Mouse (Mus musculus) heart, embryonic 16.5 days (tissue): ENCODE results near the gene Foxi1. TPM values are rescaled to one million over a fixed set of nuclear protein-coding genes. Genes with fewer than 3 reads are reported as not detected.

Source experiments
- ATAC-seq: fragments of 200-750 bp; cut with Nextera tagmentation; replicated peaks from 2 replicates; pipeline ENCODE4 v1.8.0; 2017; ENCODE audit warnings: moderate number of reproducible peaks; ENCODE audit not compliant: insufficient read depth, low FRiP score; ENCODE audit errors: extremely low read depth
- H3K27ac ChIP-seq: fragments of 300-500 bp; sonication (generic); 2 replicates; pipeline ENCODE4 v1.5.1; 2014; ENCODE audit warnings: mild to moderate bottlenecking, low read length, control low read depth, moderate library complexity
- H3K27me3 ChIP-seq: fragments of 300-500 bp; sonication (generic); 2 replicates; pipeline ENCODE4 v1.6.1; 2014; ENCODE audit warnings: low read length, mixed read lengths; ENCODE audit not compliant: control insufficient read depth, insufficient read depth
- H3K36me3 ChIP-seq: fragments of 300-500 bp; sonication (generic); 2 replicates; pipeline ENCODE4 v1.6.1; 2014; ENCODE audit not compliant: control insufficient read depth, insufficient read depth
- H3K4me1 ChIP-seq: fragments of 300-500 bp; sonication (generic); 2 replicates; pipeline ENCODE4 v1.6.1; 2014; ENCODE audit warnings: low read length, mixed read lengths; ENCODE audit not compliant: control insufficient read depth, insufficient read depth
- H3K4me2 ChIP-seq: fragments of 300-500 bp; sonication (generic); 2 replicates; pipeline ENCODE4 v1.6.1; 2014; ENCODE audit warnings: low read depth, mild to moderate bottlenecking, control low read depth, low read length
- H3K4me3 ChIP-seq: fragments of 300-500 bp; sonication (generic); 2 replicates; pipeline ENCODE4 v1.5.1; 2014; ENCODE audit warnings: mild to moderate bottlenecking, control low read depth, low read length
- H3K9ac ChIP-seq: fragments of 300-500 bp; sonication (generic); 2 replicates; pipeline ENCODE4 v1.6.1; 2014; ENCODE audit warnings: low read length, control low read depth
- H3K9me3 ChIP-seq: fragments of 300-500 bp; sonication (generic); replicated peaks from 2 replicates; pipeline ENCODE4 v1.6.1; 2016; ENCODE audit warnings: low read length; ENCODE audit not compliant: control insufficient read depth
- WGBS: fragments of 180-500 bp; shearing (Covaris S2); extraction: QIAGEN DNeasy Blood & Tissue Kit; methylation state at CpG from one replicate; pipeline ENCODE4 v1.1.7; 2014; 5-methylcytosine and 5-hydroxymethylcytosine counted together
- polyA plus RNA-seq: library from polyadenylated mRNA; unstranded; fragments of >200 nt; fragmentation: Nextera tagmentation; extraction: Ambion mirVana; gene quantifications from 2 replicates; pipeline ENCODE4 v1.2.1, GENCODE M21; 2015

Gene Foxi1
- polyA plus RNA-seq, 1 experiment from 2014 or later: 0.05 TPM

- no peak overlapping the region for H3K27ac ChIP-seq
- H3K4me2 ChIP-seq: no peak overlapping the region
- 72% methylated on average over 1 of the region's 1 CpGs for WGBS
- H3K4me1 ChIP-seq: peaks cover 9% of the 10 kb centered on the region
- no peaks in the 10 kb centered on the region for H3K9me3 ChIP-seq
- H3K4me3 ChIP-seq: no peak overlapping the region
- no peak overlapping the region for H3K9ac ChIP-seq
- no peak for ATAC-seq
- H3K27me3 ChIP-seq: no peaks in the 10 kb centered on the region
- H3K36me3 ChIP-seq: no peaks in the 10 kb centered on the region
These were observed 36.7 kb downstream of the Foxi1 start for GRCm38 (mm10) chr11:34171221-34171620.

- H3K27ac ChIP-seq: no peak overlapping the region; the same call in 1 of the 2 replicates
- H3K36me3 ChIP-seq: no peaks in the 10 kb centered on the region
- H3K9ac ChIP-seq: no peak overlapping the region
- H3K4me1 ChIP-seq: peaks cover 9% of the 10 kb centered on the region
- WGBS: 33% methylated on average over 5 of the region's 5 CpGs
- H3K27me3 ChIP-seq: no peaks in the 10 kb centered on the region
- no peaks in the 10 kb centered on the region for H3K9me3 ChIP-seq
- no peak overlapping the region for H3K4me3 ChIP-seq
- 0 out of 2 replicates have a peak, but pooled peaks have one; percentile 14 for ATAC-seq
- no peak overlapping the region for H3K4me2 ChIP-seq
These were observed 38.4 kb downstream of the Foxi1 start for GRCm38 (mm10) chr11:34169464-34169894.

- Histone ChIP-seq H3K27me3 (no peaks in the 10 kb centered on the region), H3K4me3 (no peak overlapping the region), H3K9me3 (peaks cover 4% of the 10 kb centered on the region), H3K4me1 (peaks cover 3% of the 10 kb centered on the region), H3K4me2 (no peak overlapping the region), H3K36me3 (no peaks in the 10 kb centered on the region), H3K27ac (no peak overlapping the region), H3K9ac (no peak overlapping the region)
- WGBS: 60% methylated on average over 4 of the region's 4 CpGs
- no peak for ATAC-seq
These were observed 41.5 kb downstream of the Foxi1 start for GRCm38 (mm10) chr11:34166392-34166791.

GRCm38 (mm10) chr11:34165278-34165677 is 42.6 kb downstream of the Foxi1 start:
- Histone ChIP-seq H3K27me3 (no peaks in the 10 kb centered on the region), H3K9me3 (peaks cover 6% of the 10 kb centered on the region), H3K4me3 (no peak overlapping the region), H3K27ac (no peak overlapping the region), H3K4me1 (peaks cover 3% of the 10 kb centered on the region), H3K4me2 (no peak overlapping the region), H3K36me3 (no peaks in the 10 kb centered on the region), H3K9ac (no peak overlapping the region)
- no peak for ATAC-seq
- WGBS: 91% methylated on average over 11 of the region's 11 CpGs

GRCm38 (mm10) chr11:34158916-34159315 is 49.0 kb downstream of the Foxi1 start:
- H3K4me3 ChIP-seq: no peak overlapping the region
- ATAC-seq: no peak
- peaks cover 6% of the 10 kb centered on the region for H3K9me3 ChIP-seq
- WGBS: 86% methylated on average over 9 of the region's 9 CpGs
- H3K36me3 ChIP-seq: no peaks in the 10 kb centered on the region
- H3K4me1 ChIP-seq: no peaks in the 10 kb centered on the region
- no peak overlapping the region for H3K27ac ChIP-seq
- no peak overlapping the region for H3K4me2 ChIP-seq
- no peak overlapping the region for H3K9ac ChIP-seq
- no peaks in the 10 kb centered on the region for H3K27me3 ChIP-seq

GRCm38 (mm10) chr11:34155235-34155634 is 52.7 kb downstream of the Foxi1 start:
- H3K36me3 ChIP-seq: no peaks in the 10 kb centered on the region
- no peak for ATAC-seq
- no peaks in the 10 kb centered on the region for H3K27me3 ChIP-seq
- WGBS: 71% methylated on average over 7 of the region's 7 CpGs
- H3K4me2 ChIP-seq: no peak overlapping the region
- H3K4me1 ChIP-seq: no peaks in the 10 kb centered on the region
- no peak overlapping the region for H3K4me3 ChIP-seq
- no peak overlapping the region for H3K9ac ChIP-seq
- no peaks in the 10 kb centered on the region for H3K9me3 ChIP-seq
- no peak overlapping the region for H3K27ac ChIP-seq

Other genes with a start within 250 kb of the Foxi1 start
- 0.83 and 1.0 TPM in 2 replicates for gene Kcnmb1, start 245.1 kb downstream of the Foxi1 start, polyA plus RNA-seq
- gene Kcnip1, start 214.9 kb downstream of the Foxi1 start, polyA plus RNA-seq: 0.10 and 0.20 TPM in 2 replicates
- gene Lcp2, start 161.2 kb downstream of the Foxi1 start, polyA plus RNA-seq: 4.9 and 11.3 TPM in 2 replicates
- gene 4930469K13Rik, start 109.5 kb downstream of the Foxi1 start, polyA plus RNA-seq: not detected in 2 replicates
- gene Fam196b, start 106.7 kb upstream of the Foxi1 start, polyA plus RNA-seq: 0.16 and 0.20 TPM in 2 replicates